Mouse (Mus musculus) E14TG2a.4 (cell line): ENCODE measurements around the gene Foxr1.

Experiments
- CTCF ChIP-seq: conservative IDR thresholded peaks from 2 replicates; pipeline ENCODE4 v1.5.1; 2014; ENCODE audit warnings: low read length
- POU5F1 ChIP-seq: IDR thresholded peaks from 2 replicates; pipeline ENCODE4 v1.6.1; 2014; ENCODE audit warnings: low read length, borderline replicate concordance

GRCm38 (mm10) chr9:44450387-44450786 is 9.5 kb upstream of the Foxr1 start:
- TF ChIP-seq CTCF, result peak; percentile 87
- no peak for TF ChIP-seq POU5F1
